Mouse (Mus musculus) G1E (cell line): ENCODE results near the gene Pdzd2. TPM values are rescaled to one million over a fixed set of nuclear protein-coding genes. Genes with fewer than 3 reads are reported as not detected.
A peak's percentile ranks its signal among the peaks of the same experiment; 100 is the strongest.
"Not testable (repeated sequence)": the region's sequence is repeated elsewhere in the genome, so short reads cannot be mapped to it uniquely, and the experiment has no call there.

ENCODE experiments used
- ATAC-seq: 2 replicates; pipeline ENCODE4 v1.8.0; 2016; ENCODE audit warnings: mild to moderate bottlenecking; ENCODE audit not compliant: insufficient number of reproducible peaks, poor library complexity, low FRiP score, severe bottlenecking; ENCODE audit errors: extremely low read depth
- DNase-seq: peaks from one replicate; pipeline ENCODE4 v3.0.0; 2012; ENCODE audit warnings: low spot score
- H3K27me3 ChIP-seq: 2 replicates; pipeline ENCODE4 v1.6.1; 2012; ENCODE audit warnings: mild to moderate bottlenecking, low read length, inconsistent platforms; ENCODE audit not compliant: insufficient read depth
- H3K36me3 ChIP-seq: replicated peaks from 2 replicates; pipeline ENCODE3; 2012; ENCODE audit warnings: mild to moderate bottlenecking, inconsistent platforms
- H3K4me1 ChIP-seq: 2 replicates; pipeline ENCODE4 v1.6.1; 2012; ENCODE audit warnings: low read depth, low read length, inconsistent platforms, mixed read lengths; ENCODE audit not compliant: insufficient read depth
- H3K4me3 ChIP-seq: 2 replicates; pipeline ENCODE4 v1.5.1; 2012; ENCODE audit warnings: low read depth, mild to moderate bottlenecking, inconsistent platforms, low read length, moderate library complexity, mixed read lengths
- H3K9me3 ChIP-seq: replicated peaks from 2 replicates; pipeline ENCODE4 v1.6.1; 2012; ENCODE audit warnings: inconsistent platforms
- CTCF ChIP-seq: IDR thresholded peaks from 2 replicates; pipeline ENCODE4 v1.5.1; 2012; ENCODE audit warnings: low read depth, low read length, inconsistent platforms, mixed read lengths
- GATA1 ChIP-seq: IDR thresholded peaks from 2 replicates; pipeline ENCODE4 v1.6.1; 2012; ENCODE audit warnings: borderline replicate concordance, low read length, inconsistent platforms, mixed read lengths
- GATA2 ChIP-seq: IDR thresholded peaks from 2 replicates; pipeline ENCODE4 v1.6.1; 2012; ENCODE audit warnings: low read depth, low read length, inconsistent platforms, borderline replicate concordance
- POLR2AphosphoS5 ChIP-seq: IDR thresholded peaks from 2 replicates; pipeline ENCODE4 v1.6.1; 2012; ENCODE audit warnings: low read depth, low read length, inconsistent platforms; ENCODE audit not compliant: insufficient replicate concordance
- TAL1 ChIP-seq: conservative IDR thresholded peaks from 2 replicates; pipeline ENCODE4 v1.6.1; 2012; ENCODE audit warnings: low read depth, low read length, inconsistent platforms, mixed read lengths
- polyA plus RNA-seq: library from polyadenylated mRNA; stranded (reverse); fragments of >175 nt; gene quantifications from 2 replicates; pipeline ENCODE4 v1.2.3, GENCODE M21; 2012
- total RNA-seq, 2 experiments: library from RNA; stranded (forward) in 1 of 2; stranded (reverse) in 1 of 2; fragments of 200-1000 nt in 1 of 2; fragments of >200 nt in 1 of 2; fragmentation: Nextera tagmentation in 1 of 2; gene quantifications; 2 replicates each; pipeline ENCODE4 v1.2.3; 2014 to 2017

The Pdzd2 gene
- total and polyA plus RNA-seq, 3 experiments = 0.18 to 1.8 (median 0.98) TPM

GRCm38 (mm10) chr15:12368850-12369249, 370.9 kb downstream of the Pdzd2 start:
- Histone ChIP-seq H3K4me1 (peaks cover 70% of the 10 kb centered on the region), H3K4me3 (no peak overlapping the region), H3K9me3 (no peaks in the 10 kb centered on the region), H3K27me3 (no peaks in the 10 kb centered on the region), H3K36me3 (peaks cover 13% of the 10 kb centered on the region)
- ATAC-seq = no peak
- TF ChIP-seq GATA1 = no peak
- TF ChIP-seq GATA2 = no peak
- TF ChIP-seq POLR2AphosphoS5 = no peak
- no peak for TF ChIP-seq TAL1
- no peak for TF ChIP-seq CTCF
- DNase-seq = no peak

DNA sequence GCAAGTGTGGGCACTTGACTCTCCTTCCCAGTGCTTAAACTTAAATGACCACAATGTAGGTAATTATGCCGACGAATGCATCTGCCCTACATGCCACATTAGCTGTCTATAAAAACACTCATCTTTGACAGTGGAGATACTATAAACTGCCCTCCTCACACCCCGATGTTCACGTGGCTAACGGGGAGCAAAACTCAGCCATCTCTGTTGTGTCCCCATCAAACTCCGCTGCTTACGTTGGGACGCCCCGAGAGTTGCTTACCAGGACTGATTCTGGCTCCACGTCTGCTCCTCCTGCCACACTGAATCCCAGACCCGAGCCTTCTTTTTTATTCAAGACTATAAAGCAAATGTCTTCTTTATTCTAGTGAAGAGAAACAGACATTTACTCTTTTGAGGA, 371.4 kb downstream of the Pdzd2 start:
- Histone ChIP-seq H3K4me1 (peaks cover 74% of the 10 kb centered on the region), H3K4me3 (peak overlapping the region; percentile 58; the same call in 1 of the 2 replicates)

GRCm38 (mm10) chr15:12367306-12368080, 372.2 kb downstream of the Pdzd2 start:
- Histone ChIP-seq H3K4me1 (peaks cover 82% of the 10 kb centered on the region), H3K36me3 (peaks cover 25% of the 10 kb centered on the region), H3K9me3 (no peaks in the 10 kb centered on the region), H3K4me3 (peak overlapping the region; percentile 69), H3K27me3 (no peaks in the 10 kb centered on the region)
- peak; percentile 97 for DNase-seq
- peak; percentile 91 for ATAC-seq
- peak; percentile 69 for TF ChIP-seq TAL1
- no peak for TF ChIP-seq GATA2

More for the DNA sequence above, 371.4 kb downstream of the Pdzd2 start:
- no peak for ATAC-seq
- DNase-seq = no peak
- Histone ChIP-seq H3K27me3 (no peaks in the 10 kb centered on the region), H3K9me3 (no peaks in the 10 kb centered on the region), H3K36me3 (peaks cover 18% of the 10 kb centered on the region)
- TF ChIP-seq POLR2AphosphoS5 = no peak
- TF ChIP-seq GATA1 = no peak
- TF ChIP-seq TAL1 = no peak
- TF ChIP-seq GATA2 = no peak
- TF ChIP-seq CTCF = no peak

- ATAC-seq, H3K27me3 ChIP-seq, DNase-seq, H3K9me3 ChIP-seq: not testable (repeated sequence)
- peaks cover 33% of the 10 kb centered on the region for H3K36me3 ChIP-seq
- peak overlapping the region; percentile 69 for H3K4me3 ChIP-seq
- peaks cover 80% of the 10 kb centered on the region for H3K4me1 ChIP-seq
These were observed 373.0 kb downstream of the Pdzd2 start for GRCm38 (mm10) chr15:12366580-12367305.

DNA sequence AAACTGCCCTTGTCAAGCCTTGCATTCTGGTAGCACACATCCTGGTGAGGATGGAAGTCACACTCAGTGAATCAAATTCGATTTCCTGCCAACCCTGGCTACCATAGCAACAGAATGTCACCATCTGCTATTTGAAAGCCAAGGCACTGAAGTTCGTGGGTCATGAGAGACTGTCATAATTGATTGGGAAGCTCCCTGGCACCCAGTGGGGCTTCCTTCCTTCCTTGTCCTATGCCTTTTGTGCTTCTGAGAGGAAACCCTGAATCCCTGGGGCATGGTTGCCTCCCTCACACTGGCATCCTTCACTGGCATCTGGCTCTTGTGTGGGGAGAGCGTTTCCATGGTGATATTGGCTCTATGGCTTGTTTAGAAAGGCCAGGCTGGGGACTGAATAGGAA, 373.7 kb downstream of the Pdzd2 start:
- DNase-seq = no peak
- no peaks in the 10 kb centered on the region for H3K27me3 ChIP-seq
- ATAC-seq = no peak
- H3K4me3 ChIP-seq = no peak overlapping the region
- no peaks in the 10 kb centered on the region for H3K9me3 ChIP-seq
- H3K4me1 ChIP-seq = peaks cover 74% of the 10 kb centered on the region
- H3K36me3 ChIP-seq = peaks cover 39% of the 10 kb centered on the region
- TF ChIP-seq POLR2AphosphoS5 (no peak), GATA1 (no peak), TAL1 (no peak), GATA2 (no peak)

DNA sequence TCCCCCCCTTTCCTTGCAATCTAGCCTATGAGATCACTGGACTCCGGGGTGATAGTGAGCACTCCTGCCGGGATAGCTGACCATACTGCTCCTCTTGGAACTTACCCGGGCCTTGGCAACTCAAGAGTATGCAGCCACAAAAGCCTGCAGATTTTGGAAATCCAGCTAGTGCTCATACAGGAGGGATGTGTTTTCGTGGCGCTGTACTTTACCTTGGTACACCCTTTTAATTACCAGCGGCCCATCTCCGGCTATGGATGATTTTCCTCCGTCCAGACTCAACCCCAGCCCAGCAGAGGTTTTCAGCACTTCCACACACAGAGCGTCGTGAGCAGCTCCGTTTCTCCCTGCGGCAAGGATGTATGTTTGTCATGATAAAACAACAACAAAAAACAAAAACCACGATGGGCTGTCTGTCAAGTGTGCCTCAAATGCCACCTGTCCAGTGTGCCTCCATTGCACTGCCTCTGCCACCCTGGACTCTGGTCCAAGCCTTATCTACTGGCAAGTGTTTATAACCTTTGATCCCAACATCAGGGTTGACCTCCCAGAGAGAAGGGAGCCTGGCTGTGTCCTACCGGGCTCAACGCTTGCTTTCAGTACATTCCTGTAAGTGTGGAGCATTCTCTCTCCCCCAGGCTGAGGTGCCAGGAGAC, 374.2 kb downstream of the Pdzd2 start:
- TF ChIP-seq CTCF = no peak
- TF ChIP-seq GATA1 = no peak
- TF ChIP-seq GATA2 = no peak
- no peak for TF ChIP-seq POLR2AphosphoS5
- peaks cover 44% of the 10 kb centered on the region for H3K36me3 ChIP-seq
- no peak overlapping the region for H3K4me3 ChIP-seq
- no peaks in the 10 kb centered on the region for H3K9me3 ChIP-seq
- H3K4me1 ChIP-seq = peaks cover 69% of the 10 kb centered on the region
- DNase-seq (no peak), ATAC-seq (no peak)
- no peaks in the 10 kb centered on the region for H3K27me3 ChIP-seq
